Mouse (Mus musculus) heart, postnatal 0 days (tissue): ENCODE measurements around the gene Emx1.

Experiments used
- CTCF ChIP-seq: IDR thresholded peaks from 2 replicates; pipeline ENCODE4 v1.5.1; 2016; ENCODE audit warnings: antibody characterized with exemption, control low read depth, low read depth
- EP300 ChIP-seq: IDR thresholded peaks from 2 replicates; pipeline ENCODE4 v1.6.1; 2016; ENCODE audit warnings: antibody characterized with exemption, low read depth

- TF ChIP-seq CTCF (no peak), EP300 (no peak)
These were observed 35.3 kb downstream of the Emx1 start for GRCm38 (mm10) chr6:85222551-85222950.
